Mouse (Mus musculus) myocyte (in vitro differentiated cells): ENCODE results near the gene Fam209. TPM values are rescaled to one million over a fixed set of nuclear protein-coding genes. Genes with fewer than 3 reads are reported as not detected.

Experiments
- H3K27me3 ChIP-seq: one replicate; pipeline ENCODE4 v1.6.1; 2011; ENCODE audit not compliant: control insufficient read depth, insufficient read depth, insufficient read length
- H3K36me3 ChIP-seq: one replicate; pipeline ENCODE4 v1.6.1; 2011; ENCODE audit not compliant: control insufficient read depth, insufficient read depth
- H3K4me2 ChIP-seq: one replicate; pipeline ENCODE4 v1.6.1; 2011; ENCODE audit warnings: low read depth, control low read depth
- H3K4me3 ChIP-seq: one replicate; pipeline ENCODE4 v1.5.1; 2011; ENCODE audit warnings: mild to moderate bottlenecking, control low read depth, moderate library complexity
- H3K79me2 ChIP-seq: one replicate; pipeline ENCODE4 v1.6.1; 2011; ENCODE audit not compliant: control insufficient read depth, insufficient read depth
- H3ac ChIP-seq: one replicate; pipeline ENCODE4 v1.6.1; 2011; ENCODE audit not compliant: control insufficient read depth, insufficient read length
- CEBPB ChIP-seq: IDR thresholded peaks from 2 replicates; pipeline ENCODE4 v1.6.1; 2011; ENCODE audit warnings: mild to moderate bottlenecking, moderate library complexity; ENCODE audit not compliant: poor library complexity, insufficient read depth, severe bottlenecking
- E2F4 ChIP-seq: IDR thresholded peaks from one replicate; pipeline ENCODE4 v1.6.1; 2011; ENCODE audit warnings: mild to moderate bottlenecking, control low read depth, moderate library complexity; ENCODE audit not compliant: insufficient read depth
- MAX ChIP-seq: IDR thresholded peaks from one replicate; pipeline ENCODE4 v1.6.1; 2011; ENCODE audit warnings: low read depth, mild to moderate bottlenecking, control low read depth
- MYOD1 ChIP-seq, 3 experiments: IDR thresholded peaks; one replicate each; pipeline ENCODE4 v1.6.1; 2011; ENCODE audit warnings: control low read depth in 2 of 3, low read depth in 2 of 3, mild to moderate bottlenecking in 2 of 3, moderate library complexity in 1 of 3; ENCODE audit not compliant: insufficient read length in 2 of 3, control insufficient read depth in 1 of 3
- MYOG ChIP-seq, 3 experiments: IDR thresholded peaks; one replicate each; pipeline ENCODE4 v1.6.1; 2011; ENCODE audit warnings: control low read depth in 2 of 3, low read depth in 2 of 3, mild to moderate bottlenecking in 2 of 3; ENCODE audit not compliant: insufficient read length in 2 of 3, control insufficient read depth in 1 of 3, insufficient read depth in 1 of 3
- POLR2A ChIP-seq: IDR thresholded peaks from one replicate; pipeline ENCODE4 v1.6.1; 2011; ENCODE audit warnings: low read depth, mild to moderate bottlenecking, control low read depth, moderate library complexity; ENCODE audit not compliant: insufficient read length
- POLR2AphosphoS2 ChIP-seq: IDR thresholded peaks from one replicate; pipeline ENCODE4 v1.6.1; 2011; ENCODE audit warnings: low read depth, control low read depth; ENCODE audit not compliant: insufficient read length
- REST ChIP-seq: IDR thresholded peaks from one replicate; pipeline ENCODE4 v1.6.1; 2011; ENCODE audit warnings: mild to moderate bottlenecking, control low read depth, moderate library complexity; ENCODE audit not compliant: insufficient read depth, insufficient read length
- SRF ChIP-seq: IDR thresholded peaks from one replicate; pipeline ENCODE4 v1.6.1; 2011; ENCODE audit warnings: low read depth; ENCODE audit not compliant: control insufficient read depth, insufficient read length
- TCF12 ChIP-seq: IDR thresholded peaks from one replicate; pipeline ENCODE4 v1.6.1; 2011; ENCODE audit warnings: mild to moderate bottlenecking, control low read depth; ENCODE audit not compliant: poor library complexity, insufficient read depth, severe bottlenecking
- TCF3 ChIP-seq: IDR thresholded peaks from one replicate; pipeline ENCODE4 v1.6.1; 2011; ENCODE audit warnings: low read depth, control low read depth; ENCODE audit not compliant: insufficient read length
- USF1 ChIP-seq: IDR thresholded peaks from one replicate; pipeline ENCODE4 v1.6.1; 2011; ENCODE audit warnings: low read depth, mild to moderate bottlenecking, control low read depth, moderate library complexity
- polyA plus RNA-seq: library from polyadenylated mRNA; unstranded; fragments of >200 nt; fragmentation: generic; extraction: Trizol; gene quantifications from one replicate; pipeline ENCODE4 v1.2.1, GENCODE M21; 2012; ENCODE audit warnings: missing spikeins

Gene Fam209
- polyA plus RNA-seq, 1 experiment, result 0.08 TPM

DNA sequence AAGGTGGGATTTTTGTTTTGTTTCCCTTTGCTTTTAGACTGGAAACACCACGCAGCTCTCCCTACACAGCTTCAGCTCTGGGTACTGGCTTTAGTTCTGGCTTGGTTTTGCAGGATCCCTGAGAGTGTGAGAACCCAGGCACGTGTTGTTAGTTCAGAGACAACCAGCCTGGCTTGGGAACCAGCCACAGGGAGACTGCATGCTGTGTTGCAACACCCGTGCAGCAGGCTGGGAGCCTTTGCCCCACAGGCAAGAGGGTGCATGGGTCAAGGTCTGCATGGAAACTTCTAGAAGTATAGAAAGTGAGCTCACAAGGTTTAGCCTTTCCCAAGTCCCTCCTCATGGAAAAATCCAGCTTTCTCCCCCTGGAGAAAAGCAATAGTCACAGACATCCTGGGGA lies 38.6 kb downstream of the Fam209 start:
- Histone ChIP-seq H3K79me2 (no peaks in the 10 kb centered on the region), H3K4me3 (no peak overlapping the region), H3K27me3 (peaks cover 5% of the 10 kb centered on the region), H3K36me3 (no peaks in the 10 kb centered on the region), H3ac (no peak overlapping the region), H3K4me2 (no peak overlapping the region)
- TF ChIP-seq MYOG (IDR thresholded peaks at IDR 0.05; ENCODE audit: control insufficient read depth in 1 of 3, insufficient read depth in 1 of 3, insufficient read length in 2 of 3, low read depth in 2 of 3), result no peak
- TF ChIP-seq POLR2AphosphoS2, result no peak
- TF ChIP-seq E2F4, result no peak
- no peak for TF ChIP-seq SRF
- no peak for TF ChIP-seq CEBPB
- no peak for TF ChIP-seq POLR2A
- TF ChIP-seq USF1, result no peak
- TF ChIP-seq MYOD1 (IDR thresholded peaks at IDR 0.05; ENCODE audit: control insufficient read depth in 1 of 3, insufficient read length in 2 of 3, low read depth in 2 of 3), result no peak
- TF ChIP-seq TCF3, result no peak
- TF ChIP-seq REST, result no peak

DNA sequence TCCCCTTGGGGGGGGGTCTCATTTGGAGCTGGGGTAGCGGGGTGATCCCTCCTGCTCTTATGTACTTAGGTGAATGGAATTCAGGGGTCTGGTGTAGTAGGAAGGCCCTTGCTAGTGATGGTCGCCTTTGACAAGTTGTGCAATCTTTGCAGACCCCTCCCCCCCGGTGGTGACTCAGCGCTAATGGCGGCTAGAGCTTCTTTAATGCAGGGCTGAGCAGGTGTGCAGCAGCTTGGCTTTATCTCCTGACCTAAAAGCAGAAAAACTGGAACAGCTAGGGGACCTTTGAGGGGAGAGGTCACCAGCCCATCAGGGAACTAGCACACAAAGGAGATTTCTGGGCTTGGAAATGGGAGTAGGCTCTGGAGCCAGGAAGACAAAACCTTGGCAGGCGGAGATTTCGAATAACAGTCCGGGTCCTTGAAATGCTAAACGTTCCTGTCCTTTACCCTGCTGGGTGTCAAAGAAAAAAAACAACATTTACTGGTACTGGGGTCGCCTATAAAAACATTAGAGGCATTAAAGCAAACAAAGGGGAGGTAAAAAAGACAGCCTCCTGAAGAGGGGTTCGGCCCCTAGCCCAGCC lies 44.2 kb downstream of the Fam209 start:
- TF ChIP-seq MYOG (IDR thresholded peaks at IDR 0.05; ENCODE audit: control insufficient read depth in 1 of 3, insufficient read depth in 1 of 3, insufficient read length in 2 of 3, low read depth in 2 of 3), result no peak
- no peak for TF ChIP-seq E2F4
- no peak for TF ChIP-seq POLR2A
- TF ChIP-seq POLR2AphosphoS2, result no peak
- TF ChIP-seq TCF3, result no peak
- no peak for TF ChIP-seq REST
- TF ChIP-seq CEBPB, result no peak
- TF ChIP-seq MYOD1 (IDR thresholded peaks at IDR 0.05; ENCODE audit: control insufficient read depth in 1 of 3, insufficient read length in 2 of 3, low read depth in 2 of 3), result no peak
- TF ChIP-seq SRF, result no peak
- no peak for TF ChIP-seq MAX
- no peak for TF ChIP-seq TCF12
- TF ChIP-seq USF1, result no peak
- no peaks in the 10 kb centered on the region for H3K79me2 ChIP-seq
- no peak overlapping the region for H3ac ChIP-seq
- H3K27me3 ChIP-seq, result peaks cover 29% of the 10 kb centered on the region
- H3K4me2 ChIP-seq, result no peak overlapping the region
- no peak overlapping the region for H3K4me3 ChIP-seq
- H3K36me3 ChIP-seq, result no peaks in the 10 kb centered on the region

DNA sequence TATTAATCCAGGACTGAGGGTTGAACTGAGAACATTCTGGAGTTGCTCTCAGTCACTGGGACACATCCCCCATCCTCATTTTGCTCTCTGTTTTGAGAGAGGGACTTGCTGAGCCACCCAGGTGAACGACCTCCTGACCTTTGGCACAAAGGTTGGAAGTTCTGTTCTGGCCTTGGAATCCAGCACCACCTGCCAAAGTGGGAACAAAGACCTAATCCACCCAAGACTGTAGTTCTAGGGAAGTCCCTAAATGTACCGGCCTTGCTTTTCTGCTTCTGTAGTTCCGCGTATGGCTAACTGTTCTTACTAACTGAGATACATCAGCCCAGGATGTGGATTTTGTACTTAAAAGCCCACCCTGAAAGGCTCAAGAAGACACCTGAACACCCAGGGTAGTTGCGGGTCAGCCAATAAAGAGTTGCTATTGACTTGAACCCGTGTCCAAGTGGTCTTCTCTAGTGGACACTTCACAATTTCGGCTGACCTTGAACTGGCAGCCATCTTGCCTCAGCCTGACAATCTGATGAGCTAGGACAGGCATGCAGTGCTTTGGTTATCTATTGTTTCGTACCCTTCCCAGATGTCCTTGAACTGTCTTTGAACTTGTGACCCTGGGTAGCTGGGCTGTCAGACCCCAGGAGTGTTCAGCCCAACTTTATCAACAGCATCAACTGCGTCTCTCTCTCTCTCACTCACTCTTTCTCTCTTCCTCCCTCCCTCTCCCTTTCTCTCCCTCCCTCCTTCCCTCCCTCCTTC lies 48.5 kb downstream of the Fam209 start:
- no peak overlapping the region for H3ac ChIP-seq
- no peaks in the 10 kb centered on the region for H3K79me2 ChIP-seq
- no peak for TF ChIP-seq TCF3
- no peak for TF ChIP-seq CEBPB
- no peak for TF ChIP-seq SRF
- TF ChIP-seq REST, result no peak
- no peak for TF ChIP-seq MAX
- no peak for TF ChIP-seq E2F4
- TF ChIP-seq POLR2A, result no peak
- no peak for TF ChIP-seq MYOD1 (IDR thresholded peaks at IDR 0.05; ENCODE audit: control insufficient read depth in 1 of 3, insufficient read length in 2 of 3, low read depth in 2 of 3)
- TF ChIP-seq USF1, result no peak
- no peak for TF ChIP-seq MYOG (IDR thresholded peaks at IDR 0.05; ENCODE audit: control insufficient read depth in 1 of 3, insufficient read depth in 1 of 3, insufficient read length in 2 of 3, low read depth in 2 of 3)
- no peak for TF ChIP-seq POLR2AphosphoS2
- no peak for TF ChIP-seq TCF12
- peaks cover 29% of the 10 kb centered on the region for H3K27me3 ChIP-seq
- no peak overlapping the region for H3K4me2 ChIP-seq
- H3K36me3 ChIP-seq, result no peaks in the 10 kb centered on the region
- no peak overlapping the region for H3K4me3 ChIP-seq

DNA sequence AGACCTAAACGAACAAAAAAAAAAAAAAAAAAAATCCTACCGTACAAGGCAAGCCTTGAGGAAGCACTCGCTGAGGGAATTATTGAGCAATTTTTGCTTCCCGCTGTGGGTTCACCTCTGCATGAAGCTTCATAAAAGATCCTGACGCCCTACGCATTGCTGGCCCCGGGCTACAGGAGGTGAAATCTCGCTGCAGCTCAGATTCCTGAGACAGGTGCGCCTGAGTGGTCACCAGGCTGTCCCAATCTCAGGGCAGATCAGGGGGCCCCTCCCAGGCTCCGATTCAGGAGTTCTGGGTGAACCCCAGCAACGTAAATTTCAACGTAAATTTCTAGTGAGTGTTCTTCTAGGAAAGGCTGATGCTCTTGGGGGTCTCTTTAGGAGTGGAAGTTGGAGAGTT lies 50.2 kb downstream of the Fam209 start:
- H3K4me3 ChIP-seq, result no peak overlapping the region
- TF ChIP-seq POLR2AphosphoS2, result no peak
- TF ChIP-seq MYOD1 (IDR thresholded peaks at IDR 0.05; ENCODE audit: control insufficient read depth in 1 of 3, insufficient read length in 2 of 3, low read depth in 2 of 3), result no peak
- no peaks in the 10 kb centered on the region for H3K36me3 ChIP-seq
- peaks cover 29% of the 10 kb centered on the region for H3K27me3 ChIP-seq
- no peaks in the 10 kb centered on the region for H3K79me2 ChIP-seq
- H3K4me2 ChIP-seq, result no peak overlapping the region
- H3ac ChIP-seq, result no peak overlapping the region

Other genes starting within 250 kb of the Fam209 start
- not detected for gene Mc3r, start 224.0 kb upstream of the Fam209 start, polyA plus RNA-seq
- gene Fam210b, start 127.0 kb upstream of the Fam209 start, polyA plus RNA-seq, result 3.9 TPM
- 46.9 TPM for gene Aurka, start 102.0 kb upstream of the Fam209 start, polyA plus RNA-seq
- 28.3 TPM for gene Cstf1, start 101.8 kb upstream of the Fam209 start, polyA plus RNA-seq
- gene Cass4, start 78.7 kb upstream of the Fam209 start, polyA plus RNA-seq, result 0.24 TPM
- gene Rtf2, start 32.0 kb upstream of the Fam209 start, polyA plus RNA-seq, result 49.8 TPM
- gene Gcnt7, start 13.9 kb upstream of the Fam209 start, polyA plus RNA-seq, result 0.17 TPM
- not detected for gene Tfap2c, start 77.1 kb downstream of the Fam209 start, polyA plus RNA-seq